ENCODE assay signal across 8 mouse cellular contexts in the genomic region with DNA sequence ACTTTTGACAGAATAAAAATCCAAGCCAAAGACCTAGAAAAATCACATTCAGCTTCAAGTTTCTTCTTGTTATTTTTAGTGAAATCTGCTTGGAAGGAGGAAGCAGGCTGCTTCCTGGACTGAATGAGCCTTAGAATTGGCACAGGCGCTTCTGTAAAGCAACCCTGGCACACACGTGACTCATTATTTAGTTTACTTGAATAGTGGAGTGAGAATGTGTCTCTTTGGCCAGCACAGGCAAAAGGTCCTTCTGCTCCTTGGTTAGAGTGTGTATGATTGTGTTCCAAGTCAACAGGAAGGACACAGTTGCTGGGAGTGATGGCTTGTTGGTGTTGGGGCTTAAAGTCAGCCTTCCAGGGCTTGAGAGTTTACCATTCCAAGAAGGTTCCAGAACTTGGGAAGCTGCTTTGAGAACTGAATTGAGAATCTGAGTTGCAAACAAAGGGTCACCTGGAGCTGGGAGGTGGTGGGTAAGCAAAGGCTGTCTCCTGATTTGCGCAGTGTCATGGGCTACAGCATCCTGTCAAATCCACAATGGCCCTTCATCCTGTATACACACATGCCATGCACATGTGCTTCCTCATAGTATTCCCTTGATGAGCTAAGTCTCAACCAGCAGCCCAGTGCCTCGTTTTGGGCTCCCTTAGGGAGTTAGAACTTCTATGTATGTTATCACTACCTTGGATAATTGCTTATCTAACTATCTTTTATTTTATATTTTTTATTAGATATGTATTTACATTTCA. TPM values are rescaled to one million over a fixed set of nuclear protein-coding genes. Genes with fewer than 3 reads are reported as not detected.
DNase-seq lines count a peak whose midpoint lies in the region; ATAC-seq and TF ChIP-seq lines count a peak whose summit lies in the region.
"Had no signal": no experiment of that assay in that cellular context is flagged by ENCODE, and none has a peak within 500 bp of the region (broad histone marks: within the 10 kb centered on the region; RNA-seq: fewer than 3 reads in every experiment).

No protein-coding gene starts in this region.

- no peak overlapping the region for H3K27ac ChIP-seq in midbrain, postnatal 0 days (ENCODE audit: low read depth, low read length)
- no peak overlapping the region for H3K27ac ChIP-seq in midbrain, embryonic 11.5 days (ENCODE audit: low read depth, low read length)
- H3K27ac ChIP-seq: embryonic facial prominence, embryonic 12.5 days had no signal

- H3K4me1 ChIP-seq in midbrain, postnatal 0 days (ENCODE audit: insufficient read depth, low read length) = no peaks in the 10 kb centered on the region
- no peaks in the 10 kb centered on the region for H3K4me1 ChIP-seq in midbrain, embryonic 11.5 days (ENCODE audit: control insufficient read depth, insufficient read depth, low read length)

- no peaks in the 10 kb centered on the region for H3K36me3 ChIP-seq in midbrain, postnatal 0 days (ENCODE audit: insufficient read depth, low read length)
- H3K36me3 ChIP-seq in midbrain, embryonic 11.5 days (ENCODE audit: control insufficient read depth, insufficient read depth, low read length) = no peaks in the 10 kb centered on the region
- H3K36me3 ChIP-seq: embryonic facial prominence, embryonic 12.5 days had no signal

- intact Hi-C loops in heart, postnatal 25 days (cut with DNase I) = loop anchor here (10.0 kb wide), 1 partner anchor 285 kb away; no protein-coding TSS in a partner anchor

- no peak overlapping the region for H3K4me2 ChIP-seq in midbrain, postnatal 0 days (ENCODE audit: low read depth, low read length, poor library complexity, severe bottlenecking)
- H3K4me2 ChIP-seq in midbrain, embryonic 11.5 days = no peak overlapping the region
- H3K4me2 ChIP-seq: embryonic facial prominence, embryonic 12.5 days had no signal

- no peak for ATAC-seq in midbrain, postnatal 0 days (ENCODE audit: low FRiP score)
- no peak for ATAC-seq in midbrain, embryonic 11.5 days (ENCODE audit: low FRiP score)
- ATAC-seq in common myeloid progenitor, adult 5-6 weeks (replicated peaks; ENCODE audit: low read depth, poor library complexity, severe bottlenecking) = peak; percentile 67

- no peak for TF ChIP-seq CTCF in midbrain, postnatal 0 days (IDR thresholded peaks at IDR 0.05)

- DNase-seq in midbrain, postnatal 0 days (ENCODE audit: low spot score) = peak; percentile 30
- no peak for DNase-seq in midbrain, embryonic 11.5 days (ENCODE audit: low spot score, missing footprints)
- peak; percentile 34 for DNase-seq in heart, postnatal 25 days (ENCODE audit: low spot score)
- DNase-seq in lung, adult 18-20 months = peak; percentile 73 to 85
- no peak for DNase-seq in embryo, embryonic 10.5 days (ENCODE audit: low spot score)
- DNase-seq in cerebellum, adult 9-11 months = no peak

- no peak overlapping the region for H3K9ac ChIP-seq in midbrain, postnatal 0 days (replicated peaks; ENCODE audit: low read length, poor library complexity, severe bottlenecking)
- no peak overlapping the region for H3K9ac ChIP-seq in midbrain, embryonic 11.5 days (ENCODE audit: low read length)
- H3K9ac ChIP-seq: embryonic facial prominence, embryonic 12.5 days had no signal

- H3K4me3 ChIP-seq in midbrain, postnatal 0 days (ENCODE audit: low read depth, low read length) = no peak overlapping the region
- H3K4me3 ChIP-seq in midbrain, embryonic 11.5 days (ENCODE audit: low read depth, low read length) = no peak overlapping the region
- H3K4me3 ChIP-seq: embryonic facial prominence, embryonic 12.5 days had no signal

- no peaks in the 10 kb centered on the region for H3K27me3 ChIP-seq in midbrain, postnatal 0 days (ENCODE audit: insufficient read depth, low read length)
- H3K27me3 ChIP-seq in midbrain, embryonic 11.5 days (ENCODE audit: control insufficient read depth, insufficient read depth, low read length) = no peaks in the 10 kb centered on the region
- H3K27me3 ChIP-seq: embryonic facial prominence, embryonic 12.5 days had no signal

- 82% methylated on average over 4 of the region's 4 CpGs for WGBS in midbrain, postnatal 0 days
- 80% methylated on average over 4 of the region's 4 CpGs for WGBS in midbrain, embryonic 11.5 days

- no peaks in the 10 kb centered on the region for H3K9me3 ChIP-seq in midbrain, postnatal 0 days (ENCODE audit: low read length)
- no peaks in the 10 kb centered on the region for H3K9me3 ChIP-seq in midbrain, embryonic 11.5 days (ENCODE audit: control insufficient read depth, low read length)
- H3K9me3 ChIP-seq: embryonic facial prominence, embryonic 12.5 days had no signal

RNA-seq across cellular contexts. Expression of gene Swap70, which starts 38.6 kb away (rescaled TPM):
- 7.3 and 11.4 TPM in 2 replicates for total RNA-seq in midbrain, postnatal 0 days (2014; rRNA removed)
- 6.3 and 7.0 TPM in 2 replicates for polyA plus RNA-seq in midbrain, postnatal 0 days (2015; fragmentation: Nextera tagmentation; extraction: Ambion mirVana)
- polyA plus RNA-seq in midbrain, embryonic 11.5 days (2014; fragmentation: Nextera tagmentation; extraction: Ambion mirVana) = 15.1 and 17.2 TPM in 2 replicates
- 62.2 and 66.2 TPM in 2 replicates for total RNA-seq in common myeloid progenitor, adult 5-6 weeks (2017)
- total RNA-seq in heart, postnatal 25 days (2021) = 10 to 100 TPM; 12.7 to 14.3 TPM

Comparison
In these comparisons a context has a peak if more than half of its experiments do, and no peak if none do; other contexts are left out.
1. DNase-seq: peak in midbrain, postnatal 0 days (single experiment), heart, postnatal 25 days (single experiment) and lung, adult 18-20 months (2 of 2); none in midbrain, embryonic 11.5 days (single experiment), embryo, embryonic 10.5 days (single experiment) and cerebellum, adult 9-11 months (single experiment).